Mouse (Mus musculus): Measurements from ENCODE around the gene Mospd1.

Mospd1 gene

DNA sequence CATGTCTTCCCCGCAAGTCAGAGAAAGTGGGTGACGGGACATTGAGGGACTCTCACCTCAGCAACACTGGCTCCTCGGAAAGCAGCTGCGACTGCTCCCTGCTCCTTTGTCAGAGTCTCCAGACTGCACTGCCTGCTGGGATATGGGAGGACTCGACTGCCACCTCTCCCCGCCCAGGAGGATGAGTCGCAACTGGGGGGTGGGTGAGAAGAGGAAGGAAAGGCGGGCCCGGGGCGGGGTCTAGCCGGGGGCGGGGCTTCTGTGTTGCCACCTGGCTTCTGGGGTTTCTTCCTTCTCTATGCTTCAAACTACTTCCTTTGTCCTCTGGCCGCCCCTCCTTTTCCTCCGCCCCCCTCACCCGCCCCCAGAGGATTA is at the start of gene Mospd1:
Gene Mospd1, minus strand, starts transcription at position 137 of the 375 bp plus-strand sequence.
- in situ Hi-C loops (cut with MboI; ENCODE audit: low pct_unique_long_range_greater_than_20kb in 1 of 2, low sequenced_read_pairs in 2 of 2, unreplicated experiment in 1 of 2): no loop called here

DNA sequence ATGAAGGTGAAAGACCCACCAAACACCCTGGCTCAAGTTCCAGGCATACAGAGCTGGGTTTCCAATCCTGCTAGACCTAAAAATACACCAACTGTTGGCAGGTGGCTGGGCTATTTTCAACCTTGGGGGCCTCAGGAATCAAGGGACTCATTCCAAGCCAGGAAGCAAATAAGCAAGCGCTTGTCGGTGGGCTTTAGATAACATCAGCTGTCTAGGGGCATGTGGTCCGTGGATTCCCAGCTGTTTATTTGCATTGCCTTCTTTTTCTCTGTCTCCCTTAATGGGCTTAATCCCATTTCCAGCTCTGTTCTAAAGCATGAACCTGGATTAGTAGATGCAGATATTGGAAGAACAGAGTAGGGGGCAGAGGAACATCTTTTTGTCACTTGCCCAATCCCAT is 16.1 kb upstream of the Mospd1 start:
- in situ Hi-C loops (cut with MboI; ENCODE audit: low pct_unique_long_range_greater_than_20kb in 1 of 2, low sequenced_read_pairs in 2 of 2, unreplicated experiment in 1 of 2): no loop called here

DNA sequence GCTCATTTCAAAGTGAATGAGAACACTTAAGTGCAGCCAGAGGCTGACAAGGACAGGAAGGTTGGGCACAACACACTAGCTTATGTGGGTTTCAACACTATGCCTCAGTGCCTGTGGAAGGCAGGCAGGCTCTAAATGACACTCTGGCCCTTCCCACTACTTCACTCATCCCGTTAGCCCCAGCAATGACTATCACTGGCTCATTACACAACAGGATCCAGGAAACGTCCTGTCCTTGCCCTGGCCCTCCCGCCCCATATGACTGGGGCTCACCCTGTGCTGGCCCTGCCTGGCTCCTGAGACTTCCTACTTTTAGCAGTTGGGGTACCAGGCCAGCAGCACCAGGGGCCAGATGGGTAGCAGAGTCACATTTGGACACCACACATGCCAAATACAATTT is 12.8 kb upstream of the Mospd1 start:
- in situ Hi-C loops (cut with MboI; ENCODE audit: low pct_unique_long_range_greater_than_20kb in 1 of 2, low sequenced_read_pairs in 2 of 2, unreplicated experiment in 1 of 2): no loop called here

DNA sequence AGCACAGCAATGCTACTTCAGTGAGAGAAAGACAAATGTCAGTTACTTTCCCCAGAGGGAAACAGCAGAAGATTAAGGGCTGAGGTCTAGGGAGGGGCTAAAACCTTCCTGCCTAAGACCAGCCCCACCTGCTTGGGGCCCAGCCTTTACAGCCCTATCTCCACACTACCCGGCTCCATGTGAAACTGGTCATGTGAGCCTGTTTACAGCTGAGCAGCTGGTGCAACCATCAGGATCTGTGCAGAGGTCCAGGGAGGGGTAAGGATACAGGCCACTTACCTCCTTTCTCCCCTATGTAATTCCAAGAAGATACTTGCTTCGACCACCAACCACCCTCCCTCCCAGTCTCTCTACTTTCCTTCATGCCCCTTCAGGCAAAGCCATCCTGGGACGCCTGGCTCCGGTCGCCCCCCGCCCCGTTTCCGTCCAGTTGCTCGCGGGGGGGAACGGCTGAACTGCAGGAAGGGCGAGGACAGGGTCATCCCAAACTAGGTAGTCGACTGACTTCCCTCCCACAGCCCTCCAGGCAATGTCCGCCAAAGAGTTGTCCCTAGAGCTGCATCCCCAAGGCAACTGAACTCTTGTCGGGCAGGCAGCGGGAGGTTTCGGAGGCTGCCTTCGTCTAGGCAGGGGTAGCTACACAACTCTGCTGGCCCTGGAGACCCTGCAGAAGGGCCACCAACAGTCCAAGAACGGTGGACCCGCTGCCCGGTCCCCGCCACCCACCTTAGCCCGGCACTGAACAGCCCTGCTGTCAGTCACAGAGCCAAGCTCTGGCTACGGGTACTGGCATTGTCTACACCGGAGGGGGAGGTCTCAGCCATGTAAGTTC is 552 bp downstream of the Mospd1 start:
- in situ Hi-C loops (cut with MboI; ENCODE audit: low pct_unique_long_range_greater_than_20kb in 1 of 2, low sequenced_read_pairs in 2 of 2, unreplicated experiment in 1 of 2): no loop called here

DNA sequence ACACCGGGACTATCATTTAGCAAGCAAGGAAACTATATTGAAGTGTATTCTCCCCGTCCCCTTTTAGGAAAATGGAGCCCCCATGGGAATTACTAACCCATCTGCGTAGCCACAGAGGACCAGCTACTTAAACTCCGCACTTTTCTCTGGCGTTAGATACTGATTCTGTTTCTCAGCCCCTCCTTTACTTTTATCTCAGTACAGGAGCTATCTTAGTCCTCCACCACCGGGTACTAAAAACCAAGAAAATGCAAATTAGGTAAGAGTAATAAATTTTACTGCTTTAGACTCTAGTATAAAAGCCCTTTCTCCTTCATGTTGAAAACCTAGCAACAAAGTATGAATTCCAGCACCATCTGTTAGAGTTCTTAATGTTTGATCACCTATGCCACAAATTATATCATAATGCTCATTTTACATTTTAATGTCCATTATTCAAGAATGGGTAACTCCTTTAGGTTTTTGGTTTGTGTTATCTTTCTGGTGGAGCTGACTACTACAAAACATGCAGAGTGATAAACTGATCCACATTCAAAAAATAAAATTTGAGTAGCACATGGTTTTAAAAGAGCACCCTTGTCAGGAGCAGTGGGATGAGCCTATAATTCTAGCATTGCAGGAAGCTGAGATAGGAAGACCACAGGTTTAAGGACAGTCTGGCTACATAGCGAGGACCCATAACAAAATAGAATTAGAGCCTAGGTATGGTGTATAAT is 5.5 kb downstream of the Mospd1 start:
- in situ Hi-C loops (cut with MboI; ENCODE audit: low pct_unique_long_range_greater_than_20kb in 1 of 2, low sequenced_read_pairs in 2 of 2, unreplicated experiment in 1 of 2): no loop called here

DNA sequence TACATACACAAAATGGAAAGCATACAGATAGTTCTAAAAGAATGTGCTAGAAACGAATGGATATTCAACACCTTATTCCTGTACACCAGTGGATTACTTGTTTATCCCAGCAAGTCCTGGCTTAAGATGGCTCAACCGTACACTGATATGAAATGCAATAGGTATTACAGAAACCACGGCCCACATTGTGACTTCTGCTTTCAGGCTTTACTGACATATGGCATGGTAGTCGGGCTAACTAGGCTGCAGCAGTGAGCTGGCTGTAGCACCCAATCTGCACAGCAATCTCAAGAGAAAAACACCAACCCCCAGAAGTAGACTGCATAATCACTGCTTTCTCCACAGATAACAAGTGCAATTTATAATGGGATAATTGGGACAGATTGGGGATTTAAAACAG is 21.9 kb downstream of the Mospd1 start:
- in situ Hi-C loops (cut with MboI; ENCODE audit: low pct_unique_long_range_greater_than_20kb in 1 of 2, low sequenced_read_pairs in 2 of 2, unreplicated experiment in 1 of 2): loop anchor here in 1 of 2 experiments (25.0 kb wide), 1 partner anchor 111 kb away; the partner anchor contains the start of gene Plac1

DNA sequence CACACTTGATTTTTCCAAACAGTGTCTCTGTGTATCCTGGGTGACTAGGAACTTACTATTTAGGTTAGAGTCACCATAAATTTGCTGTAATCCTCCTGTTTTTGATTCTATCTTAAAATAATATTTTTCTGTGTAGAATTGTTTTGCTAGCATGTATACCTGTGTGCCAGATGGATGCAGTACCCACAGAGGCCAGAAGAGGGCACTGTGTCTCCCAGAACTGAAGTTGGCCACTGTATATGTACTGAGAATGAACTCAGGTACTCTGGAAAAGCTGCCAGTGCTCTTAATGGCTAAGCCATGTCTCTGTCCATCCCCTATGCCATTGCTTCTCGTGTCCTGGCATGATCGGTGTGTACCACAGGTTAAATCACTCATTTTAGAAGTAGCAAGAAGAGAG is 28.8 kb downstream of the Mospd1 start:
- in situ Hi-C loops (cut with MboI; ENCODE audit: low pct_unique_long_range_greater_than_20kb in 1 of 2, low sequenced_read_pairs in 2 of 2, unreplicated experiment in 1 of 2): loop anchor here in 1 of 2 experiments (25.0 kb wide), 1 partner anchor 104 kb away; the partner anchor contains the start of gene Plac1

DNA sequence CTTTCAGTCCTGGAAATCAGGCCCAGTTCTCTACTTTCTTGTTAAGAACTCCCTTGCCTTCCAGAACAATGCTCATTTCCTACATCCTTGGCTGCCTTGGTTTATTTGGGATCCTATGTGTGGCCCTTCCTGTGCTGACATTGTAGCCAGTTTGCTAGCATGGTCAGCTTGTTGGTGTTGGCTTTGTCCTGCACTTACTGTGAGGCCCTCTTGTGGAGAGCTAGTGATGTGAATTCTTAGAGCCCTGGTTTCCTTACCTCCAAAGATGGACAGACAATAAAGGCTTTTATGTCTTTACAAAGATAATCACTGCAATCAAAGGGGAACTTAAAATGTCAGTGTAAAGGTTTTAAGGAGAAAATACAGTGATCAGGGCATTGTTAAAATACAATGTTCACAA is 32.9 kb downstream of the Mospd1 start:
- in situ Hi-C loops (cut with MboI; ENCODE audit: low pct_unique_long_range_greater_than_20kb in 1 of 2, low sequenced_read_pairs in 2 of 2, unreplicated experiment in 1 of 2): loop anchor here in 1 of 2 experiments (25.0 kb wide), 1 partner anchor 100 kb away; the partner anchor contains the start of gene Plac1

DNA sequence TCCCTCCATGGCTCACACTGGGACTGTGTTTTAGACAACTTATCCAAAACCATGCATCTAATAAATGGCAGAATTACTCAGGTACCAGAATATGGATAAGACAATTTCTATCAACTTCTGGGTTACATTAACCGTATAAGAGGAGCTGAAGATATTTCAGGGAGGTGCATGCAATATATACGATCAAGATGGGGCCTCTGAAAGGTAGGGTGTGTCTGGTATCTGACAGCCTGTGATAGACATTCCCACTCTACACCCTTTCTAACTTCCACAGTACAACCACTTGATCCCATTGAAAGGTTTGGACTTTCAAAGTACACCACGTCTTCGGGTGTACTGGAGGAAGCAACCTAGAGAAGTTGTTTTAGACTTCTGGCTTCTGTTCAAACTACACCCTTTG is 39.9 kb downstream of the Mospd1 start:
- in situ Hi-C loops (cut with MboI; ENCODE audit: low pct_unique_long_range_greater_than_20kb in 1 of 2, low sequenced_read_pairs in 2 of 2, unreplicated experiment in 1 of 2): loop anchor here in 1 of 2 experiments (25.0 kb wide), 1 partner anchor 93 kb away; the partner anchor contains the start of gene Plac1

DNA sequence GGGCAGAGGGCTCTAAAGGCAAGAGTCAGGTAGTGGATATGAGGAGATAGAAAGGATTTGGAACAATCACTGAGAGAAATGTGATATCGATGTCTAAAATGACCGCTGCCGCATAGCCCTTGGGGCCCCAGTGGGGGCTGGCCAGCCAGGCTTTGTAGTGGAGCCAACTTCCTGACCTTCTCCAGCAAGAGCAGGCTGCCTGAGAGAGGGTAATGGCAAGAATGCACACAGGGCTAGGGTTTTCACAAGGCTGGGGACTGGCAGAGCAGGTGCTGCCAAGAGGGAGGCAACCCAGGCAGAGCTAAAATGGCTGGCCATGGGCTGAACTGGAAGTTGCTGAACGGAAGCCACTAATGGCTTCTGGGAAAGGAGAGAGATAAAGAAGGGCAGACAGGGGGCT is 49.2 kb downstream of the Mospd1 start:
- in situ Hi-C loops (cut with MboI; ENCODE audit: low pct_unique_long_range_greater_than_20kb in 1 of 2, low sequenced_read_pairs in 2 of 2, unreplicated experiment in 1 of 2): no loop called here

DNA sequence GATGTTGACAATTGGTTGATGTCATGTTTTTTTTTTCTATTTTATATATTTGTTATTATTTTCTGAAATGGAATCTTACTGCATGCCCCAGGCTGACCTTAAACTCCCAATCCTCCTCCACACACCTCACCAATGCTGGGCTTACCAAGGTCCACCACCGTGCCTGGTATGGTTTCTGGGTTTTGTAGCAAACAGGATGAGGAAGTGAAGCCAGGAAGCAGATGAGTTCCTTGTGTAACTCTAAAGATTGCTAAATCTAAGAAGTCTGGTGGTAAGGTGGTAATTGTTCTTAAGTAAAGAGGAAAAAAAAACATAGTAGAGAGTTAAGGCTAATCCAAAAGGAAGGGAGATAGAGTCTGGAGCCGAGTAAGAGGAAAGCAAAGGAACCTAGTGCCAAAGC is 49.7 kb downstream of the Mospd1 start:
- in situ Hi-C loops (cut with MboI; ENCODE audit: low pct_unique_long_range_greater_than_20kb in 1 of 2, low sequenced_read_pairs in 2 of 2, unreplicated experiment in 1 of 2): no loop called here

Data from mouse embryonic stem cell (cell line).